Mouse (Mus musculus) urinary bladder, adult 18-20 months (tissue): ENCODE data around the gene R3hdm4.
"Not testable (repeated sequence)": the region's sequence is repeated elsewhere in the genome, so short reads cannot be mapped to it uniquely, and the experiment has no call there.

ENCODE experiments used
- DNase-seq, 2 experiments: peaks; one replicate each; pipeline ENCODE4 v3.0.0; 2022; ENCODE audit warnings: low spot score in 2 of 2, mixed read lengths in 2 of 2

The R3hdm4 gene

DNA sequence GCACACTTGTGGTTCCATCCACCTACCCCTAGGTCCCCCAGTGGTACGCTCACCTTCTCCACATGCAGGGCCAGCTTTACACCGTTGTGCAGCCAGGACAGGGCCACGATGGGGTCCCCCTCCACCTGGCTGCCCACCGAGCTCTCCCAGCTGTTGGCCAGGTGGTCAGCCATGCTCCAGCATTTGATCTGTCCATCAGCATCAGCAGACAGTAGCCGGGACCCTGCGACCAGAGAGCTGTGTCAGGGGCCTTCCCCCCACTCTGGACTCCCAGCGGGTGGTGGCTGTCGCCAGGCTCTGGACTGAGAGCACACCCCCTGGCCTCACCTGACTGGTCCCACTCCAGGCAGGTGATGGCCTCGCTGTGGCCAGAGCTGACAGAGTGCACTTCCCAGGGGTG lies 14.3 kb downstream of the R3hdm4 start:
- DNase-seq, result no peak

- DNase-seq, result no peak
Observed at GRCm38 (mm10) chr10:79900951-79901410, 20.0 kb downstream of the R3hdm4 start.

DNA sequence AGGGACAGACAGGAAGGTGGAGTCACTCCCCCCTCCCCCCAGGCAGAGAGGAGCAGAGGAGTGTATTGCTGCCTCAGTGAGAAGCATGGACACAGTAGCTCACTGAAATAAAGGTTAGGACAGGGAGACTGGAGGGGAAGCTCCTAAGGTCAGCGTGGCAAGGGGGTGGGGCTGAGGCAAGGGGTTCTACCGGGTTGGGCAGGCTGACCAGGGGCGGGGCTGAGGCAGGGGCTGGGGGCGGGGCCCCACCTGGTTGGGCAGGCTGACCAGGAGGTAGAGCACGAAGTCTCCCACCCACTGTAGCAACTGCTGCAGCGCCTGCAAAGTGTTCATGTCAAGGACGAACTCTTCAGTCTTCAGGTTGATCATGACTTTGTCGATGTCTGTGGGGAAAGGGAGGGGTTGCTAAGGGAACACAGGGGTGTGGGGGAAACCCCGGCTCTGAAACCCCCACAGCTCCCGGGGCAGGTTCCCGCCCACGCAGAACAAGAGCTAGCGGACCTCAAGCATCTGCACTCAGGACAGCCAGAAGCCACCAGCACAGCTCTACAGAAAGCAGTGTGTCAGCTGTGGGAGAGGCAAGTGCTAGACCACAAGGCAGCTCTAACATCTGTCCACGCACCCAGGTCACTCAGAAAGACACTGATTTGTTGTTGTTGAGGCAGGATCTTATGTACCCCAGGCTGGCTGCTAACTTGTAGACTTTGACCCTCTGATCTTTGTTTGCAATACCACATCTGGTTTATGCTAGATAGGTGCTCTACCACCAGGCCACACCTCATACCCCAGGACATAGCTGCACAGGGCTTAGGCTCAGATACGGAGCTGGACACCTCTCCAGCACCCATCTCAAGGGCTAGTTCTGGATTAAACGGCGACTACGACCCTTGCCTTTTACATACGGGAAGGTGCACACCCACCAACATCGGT lies 23.4 kb downstream of the R3hdm4 start:
- DNase-seq, result no peak

DNA sequence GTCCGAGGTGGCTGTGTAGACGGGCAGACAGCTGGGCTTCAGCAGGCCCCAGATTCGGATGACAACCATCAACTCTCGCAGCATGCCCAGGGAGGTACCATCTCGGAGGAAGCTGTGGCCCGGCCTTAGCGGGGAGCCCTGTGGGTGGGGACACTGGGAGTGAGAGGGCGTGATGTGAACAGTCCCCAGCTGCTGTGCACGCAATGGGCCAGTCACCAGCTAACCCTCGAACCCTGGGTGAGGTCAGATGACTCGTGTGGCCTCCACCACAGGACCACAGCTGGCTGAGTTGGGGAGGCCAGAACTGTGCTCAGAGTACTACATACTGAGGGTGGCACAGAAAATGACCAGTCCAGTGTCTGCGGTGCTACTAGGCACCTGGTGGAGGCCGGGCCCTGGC lies 24.2 kb downstream of the R3hdm4 start:
- DNase-seq, result no peak

- DNase-seq, result no peak
Observed at GRCm38 (mm10) chr10:79896306-79896705, 24.7 kb downstream of the R3hdm4 start.

GRCm38 (mm10) chr10:79892451-79893118 lies 28.4 kb downstream of the R3hdm4 start:
- peak; percentile 40 to 58 for DNase-seq

DNA sequence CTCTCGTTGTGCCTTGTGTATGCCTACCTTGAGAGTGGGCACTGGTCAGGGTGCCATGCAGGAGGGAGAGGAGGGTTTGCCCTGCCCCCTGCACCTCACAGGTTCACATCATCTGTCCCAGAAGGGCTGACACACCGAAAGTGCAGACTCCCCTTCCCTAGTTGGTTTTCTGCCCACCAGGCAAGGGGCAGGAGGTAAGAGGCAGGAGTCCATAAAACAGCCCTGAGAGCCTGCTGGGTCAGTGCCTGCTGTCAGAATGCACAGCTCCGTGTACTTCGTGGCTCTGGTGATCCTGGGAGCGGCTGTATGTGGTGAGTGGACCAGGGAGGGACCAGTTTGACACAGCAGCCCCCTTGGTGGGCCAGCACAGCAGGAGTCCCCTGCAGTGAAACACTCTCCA lies 30.3 kb downstream of the R3hdm4 start, which contains the start of gene Cfd:
Gene Cfd, plus strand, starts transcription at position 184 of the 400 bp plus-strand sequence.
- DNase-seq, result no peak

- no peak for DNase-seq
Observed at GRCm38 (mm10) chr10:79889386-79889785, 31.6 kb downstream of the R3hdm4 start.

DNA sequence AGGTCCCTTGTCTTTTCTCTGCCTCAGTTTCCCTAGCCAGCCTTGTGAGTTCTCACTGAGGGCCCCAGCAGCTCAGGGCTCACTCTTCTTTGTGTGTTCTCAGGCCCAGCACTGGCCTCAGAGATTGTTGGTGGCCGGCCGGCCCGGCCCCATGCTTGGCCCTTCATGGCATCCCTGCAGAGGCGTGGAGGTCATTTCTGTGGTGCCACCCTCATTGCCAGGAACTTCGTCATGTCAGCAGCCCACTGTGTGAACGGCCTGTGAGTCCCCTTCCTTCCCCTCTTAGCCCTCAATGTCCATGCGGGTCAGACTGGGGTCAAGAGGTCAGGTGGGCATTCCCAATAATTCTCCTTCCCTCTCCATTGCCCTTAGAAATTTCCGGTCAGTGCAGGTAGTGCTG lies 34.4 kb downstream of the R3hdm4 start:
- DNase-seq, result no peak

GRCm38 (mm10) chr10:79886054-79886453 lies 35.0 kb downstream of the R3hdm4 start, which contains the start of gene Elane:
Elane (plus strand) TSS chr10:79886247.
- no peak for DNase-seq

DNA sequence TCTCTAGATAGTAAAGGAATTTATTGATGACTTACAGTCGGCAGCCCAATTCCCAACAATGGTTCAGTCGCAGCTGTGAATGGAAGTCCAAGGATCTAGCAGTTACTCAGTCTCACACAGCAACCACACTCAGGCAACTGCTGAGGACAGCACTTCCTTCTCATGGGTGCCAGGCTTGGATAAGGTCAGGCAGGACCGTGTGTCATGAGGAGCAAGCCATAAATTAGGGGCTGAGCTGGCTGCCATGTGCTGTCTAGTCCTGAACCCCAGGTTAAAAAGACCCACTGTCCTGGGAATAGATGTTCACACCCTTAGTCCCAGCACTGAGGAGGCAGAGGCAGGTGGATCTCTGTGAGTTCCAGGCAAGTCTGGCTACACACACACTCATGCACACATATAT lies 36.1 kb downstream of the R3hdm4 start:
- not testable (repeated sequence) for DNase-seq

DNA sequence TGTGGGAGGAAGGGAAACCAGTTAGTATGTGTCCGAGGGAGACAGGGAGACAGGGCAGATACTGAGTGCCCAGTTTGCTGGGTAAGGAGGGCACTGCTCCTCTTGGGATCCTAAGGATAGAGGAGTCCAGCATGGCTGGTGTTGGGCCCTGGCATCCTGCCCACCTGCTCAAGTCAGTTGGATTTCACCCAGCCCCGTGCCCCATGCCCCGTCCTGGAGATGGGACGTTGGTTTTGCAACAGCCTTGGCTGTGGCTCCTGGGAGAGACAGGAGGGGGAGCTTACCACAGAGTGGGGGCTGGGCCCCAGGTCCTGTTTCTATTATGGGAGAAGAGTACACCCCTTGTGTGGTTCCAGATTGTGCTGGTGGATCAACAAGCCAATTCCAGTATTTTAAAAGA lies 36.6 kb downstream of the R3hdm4 start:
- DNase-seq, result no peak

DNA sequence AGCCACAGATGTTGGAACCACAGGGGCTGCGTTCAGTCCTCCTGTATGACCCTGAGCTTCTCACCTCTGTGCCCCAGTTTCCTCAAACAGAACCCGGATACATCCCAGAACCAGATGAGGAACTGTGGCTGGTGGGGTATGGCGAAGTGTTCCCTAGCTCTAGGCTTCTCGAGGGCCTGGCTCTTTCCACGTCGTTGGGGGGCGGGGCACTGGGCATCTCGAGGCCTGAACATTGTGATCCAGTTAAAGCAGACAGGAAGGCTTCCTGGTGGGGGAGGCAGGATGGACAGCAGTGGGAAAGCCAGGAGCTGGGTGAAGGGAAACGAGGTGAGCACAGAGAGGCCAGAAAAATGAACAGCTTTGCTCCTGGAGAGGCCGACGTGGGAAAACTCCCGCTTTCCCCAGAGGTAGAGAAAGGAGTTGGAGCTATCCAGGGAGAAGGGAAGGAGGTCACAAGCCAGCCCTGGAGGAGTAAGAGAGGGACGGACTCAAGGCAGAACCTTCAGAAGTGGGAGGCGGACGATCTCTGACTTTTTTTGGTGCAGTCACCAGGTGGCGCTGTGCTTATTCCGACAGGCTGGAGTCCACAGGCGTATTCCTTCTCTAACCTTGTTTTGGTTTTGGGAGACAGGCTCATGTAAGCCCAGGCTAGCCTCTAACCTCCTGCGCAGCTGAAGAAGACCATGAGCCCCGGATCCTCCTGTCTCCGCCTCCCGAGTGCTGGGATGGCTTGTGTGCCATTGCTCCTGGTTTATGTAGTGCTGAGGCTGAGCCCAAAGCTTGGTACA lies 37.5 kb downstream of the R3hdm4 start:
- DNase-seq, result peak; percentile 62 to 72

DNA sequence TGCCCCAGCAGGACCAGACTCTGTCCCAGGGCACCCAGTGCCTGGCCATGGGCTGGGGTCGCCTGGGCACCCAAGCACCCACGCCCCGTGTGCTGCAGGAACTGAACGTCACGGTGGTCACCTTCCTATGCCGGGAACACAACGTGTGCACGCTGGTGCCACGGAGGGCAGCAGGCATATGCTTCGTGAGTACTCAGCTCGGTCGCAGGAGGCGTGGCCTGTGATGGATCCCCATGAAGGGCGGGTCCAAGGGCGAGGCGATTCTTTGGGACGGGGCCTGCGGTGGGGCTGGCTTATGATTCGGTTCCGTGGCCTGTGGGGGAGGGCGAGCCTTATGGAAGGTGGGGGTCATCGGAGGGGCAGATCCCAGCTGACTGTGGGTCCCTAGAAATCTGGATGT lies 39.0 kb downstream of the R3hdm4 start:
- DNase-seq, result no peak

DNA sequence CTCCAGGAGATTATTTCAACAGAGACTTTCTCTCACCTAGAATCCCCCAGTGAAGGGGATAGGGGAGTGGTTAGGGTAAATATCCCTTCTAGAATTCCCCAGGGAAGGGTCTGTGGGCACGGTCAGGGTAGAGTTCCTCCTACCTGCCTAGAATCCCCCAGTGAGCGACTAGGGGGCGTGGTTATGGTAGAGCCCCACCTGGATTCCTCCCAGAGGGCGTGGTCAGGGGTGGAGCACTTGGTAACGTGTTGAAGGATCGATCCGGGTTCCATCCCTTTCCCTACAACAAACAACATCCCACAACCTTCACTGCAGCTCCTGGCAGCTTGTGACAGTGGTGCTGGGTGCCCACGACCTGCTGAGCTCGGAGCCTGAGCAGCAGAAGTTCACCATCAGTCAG lies 40.3 kb downstream of the R3hdm4 start:
- no peak for DNase-seq

GRCm38 (mm10) chr10:79879527-79879926 lies 41.5 kb downstream of the R3hdm4 start:
- DNase-seq, result no peak

DNA sequence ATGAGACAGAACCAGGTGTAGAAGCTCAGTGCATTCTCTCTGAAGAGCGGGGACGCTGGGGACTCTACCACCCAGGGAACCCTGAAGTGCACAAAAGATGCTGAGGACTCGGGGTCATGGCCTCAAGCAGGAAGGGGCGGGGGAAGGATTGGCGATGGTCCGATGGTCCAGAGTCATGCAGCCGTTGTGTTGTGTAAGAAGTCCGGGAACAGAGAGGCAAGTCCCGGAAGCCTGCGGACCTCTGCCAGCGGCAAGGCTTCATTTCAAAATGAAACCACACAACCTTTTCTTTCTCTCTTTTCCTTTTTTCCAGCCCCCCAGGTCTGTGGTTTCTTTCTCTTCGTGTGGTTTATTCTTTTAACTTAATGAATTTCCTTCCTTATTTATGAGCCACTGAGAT lies 43.3 kb downstream of the R3hdm4 start:
- DNase-seq, result no peak

GRCm38 (mm10) chr10:79877174-79877573 lies 43.8 kb downstream of the R3hdm4 start:
- no peak for DNase-seq

- DNase-seq, result no peak
Observed at GRCm38 (mm10) chr10:79874290-79874862, 46.6 kb downstream of the R3hdm4 start, which contains the start of the genes Prtn3 and Plppr3. Prtn3 (plus strand) TSS chr10:79874476. Plppr3 (minus strand) TSS chr10:79874634.

DNA sequence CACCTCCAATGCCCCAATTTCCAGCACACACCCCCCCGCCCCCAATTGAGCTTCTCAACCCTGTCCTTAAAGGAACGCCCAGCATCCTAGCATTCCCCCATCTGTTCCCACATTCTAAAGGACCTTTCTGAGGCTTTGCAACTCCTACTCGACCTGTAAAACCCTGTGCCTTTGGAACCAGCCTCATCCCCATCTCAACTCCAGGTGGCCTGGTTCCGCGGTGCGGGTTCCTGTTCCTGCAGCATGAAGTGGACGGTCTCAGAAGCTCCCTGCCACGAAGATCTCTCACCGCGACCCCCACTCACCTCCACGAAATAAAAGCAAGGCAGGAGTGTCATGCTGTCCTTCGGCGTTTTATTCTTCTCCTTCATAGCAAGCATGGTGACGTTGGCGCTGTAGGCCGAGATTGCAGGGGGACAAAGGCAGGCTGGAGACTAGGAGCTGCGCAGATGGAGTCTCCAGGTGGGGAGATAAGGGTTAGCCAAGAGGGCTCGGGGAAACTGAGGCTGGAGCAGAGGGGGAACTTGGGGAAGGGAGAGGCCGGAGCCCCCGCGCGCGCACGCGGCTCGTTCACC lies 47.2 kb downstream of the R3hdm4 start:
- no peak for DNase-seq

GRCm38 (mm10) chr10:79873313-79873712 lies 47.7 kb downstream of the R3hdm4 start:
- no peak for DNase-seq
